Mouse (Mus musculus): Measurements from ENCODE around the gene Chid1. TPM values are rescaled to one million over a fixed set of nuclear protein-coding genes. Genes with fewer than 3 reads are reported as not detected.
"Not testable (repeated sequence)": the region's sequence is repeated elsewhere in the genome, so short reads cannot be mapped to it uniquely, and the experiment has no call there.

Chid1 gene
- total RNA-seq, 2 experiments from 2014 or later: 48.7 to 55.4 TPM

DNA sequence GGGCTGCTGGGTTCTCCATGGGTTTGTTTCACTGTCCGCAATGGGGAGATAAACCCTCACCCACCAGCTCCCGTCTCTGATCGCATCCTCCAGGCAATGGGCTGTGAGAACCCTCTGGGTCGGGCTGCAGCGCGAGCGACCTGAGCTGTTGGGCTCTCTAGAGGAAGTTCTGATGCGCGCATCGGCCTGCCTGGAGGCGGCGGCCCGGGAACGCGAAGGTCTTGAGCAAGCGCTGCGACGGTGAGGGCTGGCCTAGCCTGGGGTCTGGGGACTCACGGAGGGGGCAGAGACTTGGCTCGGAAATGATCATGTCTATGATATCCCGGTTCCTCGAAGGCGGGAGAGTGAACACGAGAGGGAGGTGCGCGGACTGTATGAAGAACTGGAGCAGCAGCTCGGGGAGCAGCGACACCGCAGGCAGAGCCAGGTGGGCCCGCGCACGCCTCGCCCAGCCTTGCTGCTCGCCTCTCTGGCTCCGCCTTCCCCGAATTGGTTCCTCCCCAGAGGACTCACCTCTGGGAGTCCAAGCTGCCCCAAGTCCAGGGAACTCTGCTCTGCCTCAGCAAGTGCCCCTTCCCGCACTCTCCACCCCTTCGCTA, 75.0 kb downstream of the Chid1 start:
- intact Hi-C loops (cut with DNase I): no loop called here
- DNase-seq: no peak

DNA sequence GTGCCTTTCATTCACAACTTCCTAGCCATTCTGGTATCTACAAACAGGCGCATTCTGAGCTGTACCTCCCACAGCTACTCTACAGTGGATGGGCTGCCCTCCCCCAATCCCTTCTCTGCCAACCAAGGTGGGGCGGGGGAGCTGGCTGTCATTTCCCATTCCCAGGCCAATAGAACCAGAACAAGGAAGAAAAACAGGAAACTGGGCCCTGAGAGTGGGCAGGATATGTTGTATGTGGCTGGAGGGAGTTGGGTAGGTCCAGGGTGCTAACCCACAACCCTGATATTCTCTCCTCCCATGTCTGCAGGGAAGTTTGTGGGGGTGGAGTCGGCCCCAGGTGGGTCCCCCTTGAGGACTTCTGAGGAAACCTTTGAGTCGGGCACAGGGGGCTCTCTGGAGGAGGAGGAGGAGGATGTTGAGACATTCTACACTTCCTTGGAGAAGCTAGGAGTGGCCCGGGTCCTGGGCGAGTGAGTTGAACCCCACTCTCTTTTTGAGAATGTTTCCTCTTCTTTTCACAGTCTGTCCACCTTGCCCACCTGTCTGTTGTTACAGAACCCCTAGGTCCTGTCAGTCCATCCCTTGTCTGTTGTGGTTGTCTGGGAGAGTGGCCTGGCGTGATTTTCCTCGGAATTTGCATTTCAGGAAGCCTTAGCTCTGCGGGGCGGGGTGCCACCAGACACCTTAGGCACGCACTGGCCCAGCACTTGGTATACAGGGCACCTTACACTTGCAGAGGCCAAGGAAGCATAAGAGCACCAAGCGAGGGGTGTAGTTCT, 75.6 kb downstream of the Chid1 start:
- intact Hi-C loops (cut with DNase I): no loop called here
- no peak for DNase-seq

DNA sequence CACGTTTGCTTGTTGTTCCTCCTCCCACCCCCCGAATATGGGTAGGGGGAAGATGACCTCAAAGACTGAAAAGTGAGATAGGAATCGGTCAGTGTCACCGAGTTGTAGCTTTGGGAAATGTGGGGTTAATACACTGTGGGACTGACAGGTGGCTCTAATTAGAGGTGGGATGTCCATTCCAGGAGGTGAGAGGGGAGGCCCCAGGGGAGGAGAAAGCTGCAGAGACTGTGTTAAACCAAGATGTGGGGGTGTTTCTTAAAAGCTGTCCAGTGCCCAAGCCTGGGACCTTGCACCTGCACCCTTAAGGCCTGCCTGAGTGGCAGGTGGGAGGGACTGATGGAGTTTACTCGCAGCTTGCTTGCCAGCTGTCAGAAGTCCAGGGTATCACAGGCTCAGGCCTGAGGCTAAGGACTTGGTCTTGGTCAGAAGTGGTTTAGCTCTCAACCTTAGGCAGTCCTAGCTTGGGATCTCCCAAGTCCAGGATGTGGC, 77.3 kb downstream of the Chid1 start:
- intact Hi-C loops (cut with DNase I): no loop called here
- DNase-seq: no peak

DNA sequence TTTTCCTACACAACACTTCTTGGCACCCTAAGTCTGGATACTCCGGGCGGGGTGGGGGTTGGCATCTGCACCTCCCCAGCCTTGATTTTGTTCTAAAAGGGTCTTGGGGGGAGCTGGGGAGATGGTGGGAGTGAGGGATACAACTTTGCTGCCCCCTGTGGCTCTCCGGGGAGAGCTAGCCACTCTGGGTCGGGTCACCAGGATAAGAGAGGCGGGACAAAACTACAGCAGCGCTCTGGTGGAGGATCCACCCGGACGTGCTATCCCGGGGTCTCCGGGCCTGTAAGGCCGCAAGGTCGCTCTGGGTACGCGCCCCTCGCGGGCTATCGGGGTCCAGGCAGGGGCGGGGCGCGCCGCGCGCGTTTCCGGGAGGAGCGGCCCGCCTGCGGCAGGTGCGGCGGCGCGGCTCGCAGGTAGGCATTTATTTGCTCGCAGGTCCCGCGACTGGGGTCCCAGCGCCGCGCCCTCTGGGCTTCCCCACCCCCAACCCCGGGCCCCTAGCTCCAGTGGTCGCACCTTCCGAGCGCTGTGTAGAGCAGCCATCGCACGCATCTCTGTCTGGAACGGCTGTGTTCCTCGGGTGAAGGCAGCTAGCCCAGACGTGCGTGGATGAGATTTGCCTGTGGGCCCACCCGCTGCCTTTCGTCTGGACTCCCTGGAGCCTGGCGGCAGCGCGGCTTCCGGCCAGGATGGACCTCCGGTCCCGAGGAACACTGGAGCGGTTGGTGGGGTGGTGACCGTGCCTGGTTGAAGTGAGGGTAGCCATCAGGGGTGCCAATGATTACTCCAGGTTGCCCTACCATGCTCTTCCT, 77.9 kb downstream of the Chid1 start:
- intact Hi-C loops (cut with DNase I): no loop called here
- no peak for DNase-seq

DNA sequence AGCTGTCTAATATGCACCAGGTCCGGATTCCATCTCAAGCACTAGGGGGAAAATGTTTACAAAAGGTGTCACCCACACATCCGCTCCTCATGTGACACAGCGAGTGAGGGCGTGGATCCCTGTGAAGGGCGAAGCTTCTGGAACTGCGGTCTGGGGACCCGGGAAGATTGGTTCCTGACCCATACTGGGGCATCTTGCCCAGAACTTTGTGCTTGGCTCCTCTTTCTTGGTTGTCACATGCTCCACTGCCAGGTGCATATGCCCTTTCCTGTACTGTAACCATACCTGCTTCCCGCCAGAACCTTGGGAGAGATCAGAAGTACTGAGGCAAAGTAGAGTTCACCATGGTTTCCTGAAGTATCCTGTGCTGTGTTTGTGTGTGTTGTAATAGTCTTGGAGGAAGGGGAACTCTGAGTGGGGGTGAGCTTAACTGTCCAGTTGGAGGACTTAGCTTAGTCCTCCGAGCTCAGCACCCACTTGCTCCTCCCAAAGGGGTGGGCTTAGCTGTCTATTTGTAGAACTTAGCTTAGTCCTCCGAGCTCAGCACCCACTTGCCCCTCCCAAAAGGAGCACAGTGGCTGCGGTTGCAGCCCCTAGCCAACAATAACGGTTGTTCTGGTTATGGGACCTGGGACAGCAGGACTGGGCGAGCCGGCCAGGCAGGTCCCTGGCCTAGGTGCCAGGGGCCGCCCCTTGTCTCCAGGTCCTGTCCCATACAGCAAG, 79.1 kb downstream of the Chid1 start, which contains the start of gene Cracr2b:
Gene Cracr2b (plus strand): TSS at position 704 of the 723 bp plus-strand sequence.
- intact Hi-C loops (cut with DNase I): no loop called here
- DNase-seq: no peak

DNA sequence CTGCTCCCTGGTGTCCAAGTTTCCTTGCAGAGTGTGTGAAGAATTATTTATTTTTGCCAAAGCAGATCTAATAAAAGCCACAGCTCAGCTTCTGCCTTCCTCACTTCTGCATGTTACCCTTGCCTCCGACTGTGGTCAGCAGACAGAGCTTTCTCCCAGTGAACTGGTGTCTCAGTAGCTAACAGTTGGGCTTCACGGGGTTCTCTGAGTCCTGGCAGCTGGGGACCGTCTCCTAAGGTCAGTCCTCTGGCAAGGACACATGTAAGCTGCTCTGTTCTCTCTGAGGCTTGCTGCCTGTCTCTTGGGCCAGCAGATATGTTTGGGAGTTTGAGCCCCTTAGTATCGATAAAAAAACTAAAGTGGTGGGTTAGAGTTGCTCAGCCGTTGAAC, 79.7 kb downstream of the Chid1 start:
- DNase-seq: no peak
- intact Hi-C loops (cut with DNase I): no loop called here

DNA sequence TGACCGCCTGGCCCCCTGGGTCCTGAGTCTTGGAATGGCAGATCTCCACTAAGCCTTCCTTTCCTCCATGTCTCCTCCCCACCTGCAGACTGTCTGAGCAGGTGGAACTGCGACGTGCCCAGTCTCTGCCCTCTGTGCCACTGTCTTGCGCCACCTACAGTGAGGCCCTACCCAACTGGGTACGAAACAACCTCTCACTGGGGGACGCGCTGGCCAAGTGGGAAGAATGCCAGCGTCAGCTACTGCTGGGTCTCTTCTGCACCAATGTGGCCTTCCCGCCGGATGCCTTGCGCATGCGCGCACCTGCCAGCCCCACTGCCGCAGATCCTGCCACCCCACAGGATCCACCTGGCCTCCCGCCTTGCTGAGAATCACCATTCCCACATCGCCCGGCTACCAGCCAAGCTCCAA, 80.4 kb downstream of the Chid1 start:
- intact Hi-C loops (cut with DNase I): no loop called here

DNA sequence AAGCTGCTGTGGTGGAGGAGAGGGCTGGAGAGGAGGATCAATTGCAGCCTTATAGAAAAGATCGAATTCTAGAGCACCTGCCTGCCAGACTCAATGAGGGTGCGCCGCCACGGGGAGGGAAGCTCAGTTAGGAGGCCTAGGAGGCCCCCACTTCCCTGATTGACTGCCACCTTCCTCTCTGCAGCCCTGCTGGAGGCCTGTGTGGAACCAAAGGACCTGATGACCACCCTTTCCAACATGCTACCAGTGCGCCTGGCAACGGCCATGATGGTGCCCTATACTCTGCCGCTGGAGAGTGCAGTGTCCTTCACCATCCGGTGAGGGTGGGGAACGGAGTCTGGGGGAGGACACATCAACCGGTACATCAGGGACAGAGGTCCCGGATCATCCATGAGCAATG, 81.0 kb downstream of the Chid1 start:
- no peak for DNase-seq
- intact Hi-C loops (cut with DNase I): no loop called here

More for the DNA sequence above, 80.4 kb downstream of the Chid1 start:
- no peak for DNase-seq

DNA sequence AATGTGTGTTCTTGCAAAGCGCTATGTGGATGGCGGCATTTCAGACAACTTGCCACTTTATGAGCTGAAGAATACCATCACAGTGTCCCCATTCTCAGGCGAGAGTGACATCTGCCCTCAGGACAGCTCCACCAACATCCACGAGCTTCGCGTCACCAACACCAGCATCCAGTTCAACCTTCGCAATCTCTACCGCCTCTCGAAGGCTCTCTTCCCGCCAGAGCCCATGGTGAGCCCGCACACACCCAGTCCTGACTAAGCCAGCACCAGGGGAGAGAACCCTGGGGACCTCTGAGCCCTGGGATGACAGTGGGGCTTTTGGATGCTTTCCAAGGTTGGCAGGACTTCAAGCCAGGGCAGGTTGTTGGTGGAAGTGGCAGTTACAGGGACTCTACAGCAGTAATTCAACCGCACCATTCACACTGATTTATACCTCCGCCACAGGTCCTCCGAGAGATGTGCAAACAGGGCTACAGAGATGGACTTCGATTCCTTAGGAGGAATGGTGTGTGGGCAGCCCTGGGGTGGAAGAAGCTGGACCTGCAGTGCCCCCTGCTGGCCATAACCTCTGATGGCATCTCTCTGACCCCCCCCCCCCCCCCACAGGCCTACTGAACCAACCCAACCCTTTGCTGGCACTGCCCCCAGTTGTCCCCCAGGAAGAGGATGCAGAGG, 81.5 kb downstream of the Chid1 start:
- DNase-seq: no peak
- intact Hi-C loops (cut with DNase I): no loop called here

DNA sequence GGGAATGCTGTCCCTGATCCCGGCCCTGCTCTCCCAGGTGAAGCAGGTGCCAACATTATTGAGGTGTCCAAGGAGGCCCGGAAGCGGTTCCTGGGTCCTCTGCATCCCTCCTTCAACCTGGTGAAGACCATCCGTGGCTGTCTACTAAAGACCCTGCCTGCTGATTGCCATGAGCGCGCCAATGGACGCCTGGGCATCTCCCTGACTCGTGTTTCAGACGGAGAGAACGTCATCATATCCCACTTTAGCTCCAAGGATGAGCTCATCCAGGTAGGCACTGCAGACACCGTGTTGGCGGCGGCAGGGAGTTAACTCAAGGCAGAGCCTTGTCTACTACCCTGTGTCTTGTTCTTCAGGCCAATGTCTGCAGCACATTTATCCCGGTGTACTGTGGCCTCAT, 82.4 kb downstream of the Chid1 start:
- no peak for DNase-seq
- intact Hi-C loops (cut with DNase I): no loop called here

DNA sequence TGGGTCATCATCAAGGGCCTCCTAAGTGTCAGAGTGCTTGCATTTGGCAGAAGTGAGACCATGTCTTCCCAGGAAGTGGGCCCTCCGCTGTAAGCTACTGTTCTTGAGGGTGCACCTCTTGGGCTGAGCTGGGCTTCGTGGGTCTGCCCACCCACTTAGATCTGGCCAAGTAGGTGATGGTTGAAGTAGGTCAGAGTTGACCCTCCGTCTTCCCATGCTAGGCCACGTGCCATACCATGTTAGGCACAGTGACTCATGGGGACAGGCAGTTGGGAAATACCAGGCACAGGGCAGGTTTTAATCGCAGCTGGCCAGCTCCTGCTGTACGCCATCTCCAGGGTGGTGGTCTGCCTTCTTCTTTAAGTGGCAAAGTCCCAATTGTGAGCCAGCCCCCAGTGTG, 82.9 kb downstream of the Chid1 start:
- no peak for DNase-seq
- intact Hi-C loops (cut with DNase I): no loop called here

DNA sequence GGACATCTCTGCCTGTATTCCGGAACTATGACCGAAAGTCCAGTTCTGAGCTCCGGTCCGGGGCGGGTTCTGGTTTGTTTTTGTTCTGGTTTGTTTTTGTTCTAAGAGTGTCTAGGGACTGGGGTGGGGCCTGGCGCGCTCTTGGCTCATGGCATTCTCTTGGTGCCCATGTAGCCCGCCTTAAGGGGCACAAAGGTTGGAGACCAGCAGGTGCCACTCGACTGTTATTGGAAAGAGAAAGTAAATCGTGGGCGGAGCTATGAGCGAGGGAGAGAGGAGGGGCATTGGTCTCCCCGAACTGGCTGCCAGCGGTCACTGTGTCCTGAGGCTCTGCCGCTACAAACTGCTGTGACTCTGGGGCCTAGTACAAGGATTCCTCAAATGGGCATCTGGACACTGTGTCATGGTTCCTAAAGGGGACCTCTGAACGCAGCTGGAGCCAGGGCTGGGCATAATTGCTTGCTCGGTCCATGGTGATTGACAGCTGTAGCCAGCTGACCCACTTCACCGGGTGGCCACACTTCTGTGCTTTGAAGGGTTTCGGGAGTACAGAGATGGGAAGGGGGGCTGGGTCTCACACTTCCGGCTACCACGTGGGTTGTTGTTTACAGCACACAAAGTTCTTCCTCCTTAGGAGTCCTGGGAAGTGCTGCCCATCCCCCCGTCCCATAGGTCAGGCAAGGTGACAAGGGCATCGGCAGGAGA, 83.9 kb downstream of the Chid1 start:
- DNase-seq: no peak
- intact Hi-C loops (cut with DNase I): no loop called here

DNA sequence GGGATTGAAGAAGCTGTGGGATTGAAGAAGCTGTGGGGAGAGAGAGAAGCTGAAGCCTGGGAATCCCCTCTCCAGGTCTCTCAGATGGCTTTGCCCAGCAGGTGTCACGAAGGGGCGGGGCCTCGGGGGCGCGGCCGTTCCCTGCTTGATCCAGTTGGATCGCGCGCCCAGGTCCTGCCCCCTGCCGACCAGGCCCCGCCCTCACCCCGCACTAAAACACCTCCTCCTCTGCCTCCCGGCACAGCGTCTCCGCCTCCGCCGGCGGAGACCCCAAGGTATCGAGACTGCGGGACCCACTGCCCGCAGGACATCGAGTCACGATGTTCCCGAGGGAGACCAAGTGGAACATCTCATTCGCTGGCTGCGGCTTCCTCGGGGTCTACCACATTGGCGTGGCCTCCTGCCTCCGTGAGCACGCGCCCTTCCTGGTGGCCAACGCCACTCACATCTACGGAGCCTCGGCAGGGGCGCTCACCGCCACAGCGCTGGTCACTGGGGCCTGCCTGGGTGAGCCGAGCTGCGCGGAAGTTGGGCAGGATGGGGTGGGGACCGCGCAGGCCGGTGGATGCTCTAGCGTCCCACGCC, 84.6 kb downstream of the Chid1 start, which contains the start of gene Pnpla2:
Gene Pnpla2 (plus strand): TSS at position 232 of the 585 bp plus-strand sequence.
- intact Hi-C loops (cut with DNase I): no loop called here
- DNase-seq: peak; percentile 94

DNA sequence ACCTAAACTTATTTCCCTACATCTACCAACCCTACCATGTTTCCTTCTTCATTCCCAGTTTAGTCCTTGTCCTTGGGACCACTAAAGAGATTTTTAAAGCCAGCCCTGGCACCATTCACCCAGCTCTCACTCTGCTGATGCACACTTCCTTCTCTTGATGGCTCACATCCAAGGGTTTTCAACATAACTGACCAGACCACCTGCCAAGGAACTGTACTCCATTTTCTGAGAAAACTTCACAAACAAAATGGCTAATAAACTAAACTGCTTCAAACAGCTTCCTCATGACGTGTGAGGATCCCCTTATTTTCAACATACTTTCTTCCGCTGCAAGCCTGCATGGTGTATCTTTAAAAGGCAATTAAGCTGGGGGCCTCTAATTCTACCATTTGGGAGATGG, 86.0 kb downstream of the Chid1 start:
- intact Hi-C loops (cut with DNase I): no loop called here
- DNase-seq: no peak

DNA sequence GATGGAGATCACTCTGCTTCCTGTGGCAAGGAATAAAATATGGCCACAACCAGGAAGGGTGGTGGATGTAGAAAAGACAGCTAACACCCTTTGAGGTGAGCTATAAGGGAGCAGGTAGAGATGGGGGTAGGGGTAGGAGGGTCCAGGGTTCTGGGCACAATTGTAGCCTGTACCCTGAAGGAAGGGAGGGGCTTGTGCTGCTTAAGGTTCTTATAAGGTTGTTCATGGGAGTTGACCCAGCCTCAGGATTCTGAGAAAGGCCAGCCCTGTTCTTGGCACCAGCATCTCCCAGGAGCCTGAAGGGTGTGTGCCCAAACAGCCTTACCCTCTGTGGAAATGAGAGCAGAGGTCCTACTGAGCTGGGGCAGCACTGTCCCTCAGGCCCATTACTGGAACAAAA, 87.7 kb downstream of the Chid1 start:
- DNase-seq: no peak
- intact Hi-C loops (cut with DNase I): no loop called here

DNA sequence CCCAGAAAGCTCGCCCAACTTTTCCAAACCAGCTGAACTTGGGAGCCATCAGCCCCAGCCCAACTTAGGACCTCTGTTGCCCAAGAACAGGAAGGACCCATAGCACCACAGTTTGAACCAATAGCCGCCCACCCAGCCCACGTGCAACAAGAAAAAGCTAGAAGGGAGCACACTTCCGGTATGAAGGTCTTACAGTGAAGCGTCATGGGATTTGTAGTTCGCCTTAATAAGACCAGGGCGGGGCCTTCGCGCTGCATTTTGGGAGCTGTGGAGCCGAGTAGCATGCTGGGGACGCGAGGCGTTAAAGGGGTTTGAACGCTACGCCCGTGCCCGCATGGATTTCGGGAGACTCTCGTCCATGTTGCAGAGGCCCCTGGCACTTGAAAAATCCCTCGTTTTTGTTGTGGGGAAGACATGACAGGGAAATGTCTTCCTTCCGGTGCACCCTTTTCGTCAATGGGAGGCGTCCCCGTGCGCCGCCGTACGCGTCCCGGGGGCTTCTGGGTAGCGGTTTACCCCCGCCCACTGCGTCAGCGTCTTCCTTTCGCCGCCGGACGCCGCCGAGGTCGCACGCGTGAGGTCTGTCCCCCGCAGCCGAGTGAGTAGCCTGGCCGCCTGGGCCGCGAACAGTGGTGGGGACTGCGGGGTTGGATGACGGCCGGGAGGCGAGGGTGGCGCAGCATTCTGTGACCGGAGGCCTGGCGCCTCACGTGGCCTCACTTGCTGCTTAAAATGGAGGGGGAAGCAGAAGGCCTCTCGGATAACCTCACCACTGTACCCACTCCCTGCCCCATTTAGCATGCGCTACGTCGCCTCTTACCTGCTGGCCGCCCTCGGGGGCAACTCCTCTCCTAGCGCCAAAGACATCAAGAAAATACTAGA, 92.3 kb downstream of the Chid1 start, which contains the start of gene Rplp2:
Gene Rplp2 (plus strand): TSS at position 261 of the 882 bp plus-strand sequence.
- peak; percentile 95 for DNase-seq
- intact Hi-C loops (cut with DNase I): no loop called here

DNA sequence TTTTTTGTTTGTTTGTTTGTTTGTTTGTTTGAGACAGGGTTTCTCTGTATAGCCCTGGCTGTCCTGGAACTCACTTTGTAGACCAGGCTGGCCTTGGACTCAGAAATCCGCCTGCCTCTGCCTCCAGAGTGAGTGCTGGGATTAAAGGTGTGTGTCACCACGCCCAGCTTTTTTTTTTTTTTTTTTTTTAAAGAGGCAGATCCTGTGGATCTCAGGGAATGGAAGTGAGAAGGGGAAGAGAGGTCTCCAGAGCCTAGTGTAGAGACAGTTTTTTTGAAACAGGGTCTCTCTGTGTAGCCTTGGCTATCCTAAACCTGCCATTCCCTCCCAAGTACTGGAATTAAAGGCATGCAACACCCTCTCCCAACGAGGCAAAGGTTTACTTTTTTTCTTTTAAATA, 93.3 kb downstream of the Chid1 start:
- intact Hi-C loops (cut with DNase I); DNase-seq: not testable (repeated sequence)

DNA sequence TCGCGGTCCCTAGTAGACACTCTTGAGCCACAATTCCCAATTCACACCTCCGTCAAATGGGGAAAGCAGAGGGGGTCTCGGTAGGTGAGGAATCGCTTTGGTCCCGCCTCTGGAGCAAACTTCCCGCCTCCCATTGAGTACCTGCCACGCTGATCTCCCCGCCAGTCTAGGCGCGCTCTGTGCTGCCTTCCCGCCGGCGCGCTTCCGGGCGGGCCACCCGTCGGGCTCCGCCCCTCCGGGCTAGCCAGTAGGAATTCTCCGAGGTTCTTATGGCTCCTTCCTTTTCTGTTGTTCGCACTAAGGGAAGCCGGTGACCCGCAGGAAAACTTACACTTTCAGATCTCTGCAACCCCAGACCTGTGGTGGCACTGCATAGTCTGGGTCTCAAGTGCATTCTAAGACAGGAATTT, 95.8 kb downstream of the Chid1 start, which contains the start of gene Pidd1:
Gene Pidd1 (minus strand): TSS at position 198 of the 410 bp plus-strand sequence.
- no peak for DNase-seq

More for the DNA sequence above, 95.8 kb downstream of the Chid1 start, which contains the start of gene Pidd1:
- intact Hi-C loops (cut with DNase I): no loop called here

All from left cerebral cortex, postnatal 4 days (tissue).